Mouse (Mus musculus): ENCODE measurements around the gene Abhd6.

Gene Abhd6

DNA sequence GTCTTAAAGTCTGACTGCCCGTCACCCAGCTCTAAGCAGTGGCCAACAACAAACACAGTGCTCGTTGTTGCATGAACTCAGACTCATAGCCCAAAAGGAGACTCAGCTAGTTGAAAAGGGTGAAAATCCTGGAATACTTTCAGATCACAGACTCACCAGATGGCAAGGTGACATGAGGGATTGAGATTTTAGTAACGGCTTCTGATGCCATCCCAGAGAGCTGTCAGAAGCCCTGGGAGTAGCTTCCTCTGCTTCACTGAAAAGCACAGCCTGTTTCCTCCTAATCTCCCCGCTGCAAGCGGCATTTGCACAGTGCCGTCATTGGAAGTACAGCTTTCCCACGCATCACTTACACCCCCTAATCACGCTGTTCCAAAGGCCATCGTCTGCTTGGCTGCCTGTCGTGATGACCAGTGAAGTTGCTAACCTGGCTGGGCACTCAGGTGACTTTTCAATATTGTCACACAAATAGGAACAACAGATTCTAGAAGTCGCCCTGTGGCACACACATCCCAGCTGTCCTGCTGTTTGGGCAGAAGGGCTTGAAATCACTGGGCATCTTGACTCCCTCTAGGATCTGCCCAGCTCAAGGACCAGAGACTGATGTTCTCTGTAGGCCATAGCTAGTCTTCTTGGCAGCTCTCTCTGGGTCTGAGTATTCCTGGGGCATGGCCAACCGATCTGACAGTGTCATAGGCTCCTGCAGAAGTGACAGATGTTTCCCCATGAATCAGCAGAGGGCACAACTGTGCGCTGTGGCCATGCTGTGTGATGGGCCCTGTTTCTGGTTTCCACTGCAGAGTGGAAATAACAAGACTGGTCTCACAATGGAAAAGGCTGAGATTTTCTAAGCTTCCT is 29.6 kb downstream of the Abhd6 start:
- no peak for DNase-seq

- DNase-seq: no peak
Observed at GRCm38 (mm10) chr14:8034561-8034960, 31.9 kb downstream of the Abhd6 start.

GRCm38 (mm10) chr14:8035951-8036350 is 33.2 kb downstream of the Abhd6 start:
- no peak for DNase-seq

DNA sequence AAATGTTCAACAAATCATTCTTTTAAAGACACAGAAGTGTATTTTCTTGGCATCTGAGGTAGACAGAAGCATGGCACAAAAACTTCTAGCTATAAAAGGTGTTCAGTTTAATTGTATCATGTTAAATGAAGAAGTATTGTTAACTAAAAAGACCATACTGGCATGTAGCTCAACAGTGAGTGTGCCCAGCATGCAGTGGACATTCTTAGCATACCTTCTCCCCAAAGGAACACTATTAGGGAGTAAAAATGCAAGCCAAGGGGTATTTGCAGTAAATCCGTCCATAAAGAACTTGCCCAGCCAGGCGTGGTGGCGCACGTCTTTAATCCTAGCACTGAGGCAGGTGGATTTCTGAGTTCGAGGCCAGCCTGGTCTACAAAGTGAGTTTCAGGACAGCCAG is 33.7 kb downstream of the Abhd6 start:
- DNase-seq: no peak

DNA sequence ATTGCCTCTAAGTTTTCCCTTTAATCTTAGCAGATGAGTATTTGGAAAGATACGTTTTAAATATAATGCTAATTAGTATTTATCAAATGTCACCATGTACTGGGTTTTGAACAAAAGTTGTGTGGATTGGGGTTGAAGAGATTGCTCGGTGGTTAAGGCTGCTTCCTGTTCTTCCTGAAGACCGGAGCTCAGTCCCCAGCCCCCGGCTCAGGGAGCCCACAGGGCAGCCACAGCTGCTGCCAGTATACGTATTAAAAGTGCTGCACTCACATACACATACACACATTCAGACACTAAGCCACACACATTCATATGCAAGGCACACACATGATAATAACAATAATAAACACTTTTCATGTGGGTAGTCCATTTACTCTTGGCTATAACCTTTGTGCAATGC is 35.4 kb downstream of the Abhd6 start:
- DNase-seq: no peak

DNA sequence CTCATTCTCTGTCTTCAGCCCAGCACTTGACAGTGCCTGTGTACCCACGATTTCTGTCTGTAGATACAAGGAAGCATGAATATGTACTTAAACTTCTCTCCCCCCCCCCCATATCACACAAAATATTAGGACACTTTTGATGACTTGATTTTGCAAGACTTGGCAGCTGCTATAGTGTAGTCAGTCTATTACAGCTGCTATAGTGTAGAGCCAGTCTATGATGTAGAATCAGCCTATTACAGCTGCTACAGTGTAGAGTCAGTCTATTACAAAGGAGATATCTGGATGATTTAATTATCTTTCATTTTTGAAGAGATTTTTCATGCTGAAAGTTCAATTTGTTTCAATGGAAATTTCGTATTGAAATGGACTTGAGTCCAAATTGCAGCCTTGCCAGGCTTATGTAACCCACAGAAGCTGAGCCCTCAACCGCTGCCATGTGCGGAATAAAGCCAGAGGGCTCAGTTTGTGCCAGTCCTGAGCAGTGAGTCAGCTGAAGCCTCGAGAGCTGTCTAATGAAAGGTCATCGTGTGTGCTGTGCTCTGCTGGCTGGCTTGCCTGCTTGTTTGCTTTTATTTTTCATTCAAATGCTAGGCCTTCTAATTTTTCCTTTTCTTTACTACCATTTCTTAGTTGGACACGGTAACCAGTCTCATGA is 36.2 kb downstream of the Abhd6 start:
- DNase-seq: no peak

DNA sequence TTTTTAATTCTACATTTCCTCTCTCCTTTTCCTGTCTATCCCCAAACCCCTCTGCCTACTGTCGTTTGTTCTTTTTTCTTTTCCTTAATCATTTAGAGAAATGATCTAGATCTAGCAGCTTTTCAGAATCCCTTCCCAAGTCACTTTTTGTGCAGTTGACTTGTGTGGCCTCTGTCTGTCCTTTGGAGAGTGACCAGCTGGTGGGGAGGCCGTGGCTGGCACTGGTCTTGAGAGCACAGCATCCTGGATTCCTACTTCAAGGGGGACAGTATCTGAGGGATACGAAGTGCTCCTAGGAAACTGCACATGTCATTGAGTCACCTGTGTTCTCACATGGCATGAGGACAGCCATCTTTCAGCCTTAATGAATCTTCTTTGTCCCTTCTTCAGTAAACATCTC is 37.5 kb downstream of the Abhd6 start:
- DNase-seq: no peak

DNA sequence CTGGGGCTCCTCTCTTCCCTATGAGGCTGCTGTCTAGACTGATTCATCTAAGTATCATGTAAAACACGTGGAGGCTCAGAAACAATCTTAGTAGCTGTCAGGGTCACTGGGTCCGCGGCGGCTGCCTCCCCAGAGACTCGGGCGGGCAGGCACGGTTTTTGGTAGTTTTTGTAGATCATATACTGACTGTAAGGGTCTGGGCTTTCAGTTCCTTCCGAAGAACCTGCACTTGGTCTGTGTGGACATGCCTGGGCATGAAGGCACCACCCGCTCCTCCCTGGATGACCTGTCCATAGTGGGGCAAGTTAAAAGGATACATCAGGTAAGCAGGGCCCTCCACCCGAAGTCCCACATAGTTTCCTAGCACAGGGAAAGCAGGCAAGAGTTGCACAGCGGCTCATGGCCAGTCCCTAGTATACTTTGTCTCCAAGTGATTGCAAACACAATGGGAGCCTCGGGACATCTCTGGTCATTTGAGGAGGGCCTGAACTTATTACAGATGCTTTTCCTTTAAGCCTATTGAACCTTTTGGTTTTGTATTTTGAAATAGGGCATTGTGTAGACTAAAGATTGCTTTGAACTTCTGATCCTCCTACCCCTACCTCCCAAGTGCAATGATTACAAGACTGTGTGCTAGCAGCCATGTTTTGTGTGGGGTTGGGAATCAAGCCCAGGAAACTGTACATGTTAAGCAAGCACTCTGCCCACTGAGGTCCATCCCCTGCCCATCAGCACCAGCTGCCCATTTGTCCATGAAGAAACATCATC is 38.4 kb downstream of the Abhd6 start:
- DNase-seq: no peak

DNA sequence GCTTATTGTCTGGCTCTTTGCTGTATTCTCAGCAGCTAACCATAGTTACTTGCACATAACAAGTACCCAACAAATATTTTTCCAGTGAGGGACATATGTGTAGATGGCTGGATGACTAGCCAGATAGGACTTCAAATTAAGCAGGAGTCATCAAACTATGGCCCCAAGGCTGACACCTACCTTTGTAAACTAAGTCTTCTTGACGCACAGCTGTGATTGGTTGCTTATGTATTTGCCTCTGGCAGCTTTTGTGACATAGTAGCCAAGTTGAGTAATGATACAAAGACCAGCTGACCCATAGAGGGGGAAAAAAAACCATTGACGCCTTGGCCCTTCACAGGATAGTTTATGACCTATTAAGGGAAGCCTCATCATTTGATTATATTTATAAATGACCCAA is 39.4 kb downstream of the Abhd6 start:
- no peak for DNase-seq

DNA sequence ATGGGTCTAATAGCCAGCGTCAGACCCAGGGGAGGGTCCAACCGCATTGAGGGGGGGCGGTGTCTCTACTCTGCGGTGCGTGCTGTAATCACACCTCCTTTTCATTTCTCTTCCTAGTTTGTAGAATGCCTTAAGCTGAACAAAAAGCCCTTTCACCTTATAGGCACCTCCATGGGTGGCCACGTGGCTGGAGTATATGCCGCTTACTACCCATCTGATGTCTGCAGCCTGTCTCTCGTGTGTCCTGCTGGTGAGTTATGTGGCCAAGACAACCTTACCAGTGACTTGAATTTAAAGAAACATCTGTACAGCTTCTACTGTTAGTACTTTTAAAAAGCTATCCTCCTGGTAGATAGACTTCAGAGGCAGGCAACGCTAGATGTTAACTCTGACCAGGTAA is 39.9 kb downstream of the Abhd6 start:
- no peak for DNase-seq

DNA sequence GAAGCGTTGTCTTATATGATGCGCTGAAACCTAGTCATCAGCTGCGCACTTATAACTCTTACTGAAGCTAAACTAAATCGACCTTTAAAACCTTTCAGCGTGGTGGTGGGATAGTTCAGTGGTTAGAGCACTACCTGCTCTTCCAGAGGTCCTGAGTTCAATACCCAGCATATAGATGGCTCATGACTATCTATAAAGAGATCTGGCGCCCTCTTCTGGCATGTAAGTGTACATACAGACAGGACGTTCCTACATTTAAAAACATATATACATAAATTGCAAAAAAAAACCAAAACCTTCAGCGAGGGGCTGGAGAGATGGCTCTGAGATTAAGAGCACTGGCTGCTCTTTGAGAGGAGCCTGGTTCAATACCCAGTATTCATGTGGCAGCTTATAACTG is 41.6 kb downstream of the Abhd6 start:
- DNase-seq: peak in 1 of 2 experiments; percentile 27

DNA sequence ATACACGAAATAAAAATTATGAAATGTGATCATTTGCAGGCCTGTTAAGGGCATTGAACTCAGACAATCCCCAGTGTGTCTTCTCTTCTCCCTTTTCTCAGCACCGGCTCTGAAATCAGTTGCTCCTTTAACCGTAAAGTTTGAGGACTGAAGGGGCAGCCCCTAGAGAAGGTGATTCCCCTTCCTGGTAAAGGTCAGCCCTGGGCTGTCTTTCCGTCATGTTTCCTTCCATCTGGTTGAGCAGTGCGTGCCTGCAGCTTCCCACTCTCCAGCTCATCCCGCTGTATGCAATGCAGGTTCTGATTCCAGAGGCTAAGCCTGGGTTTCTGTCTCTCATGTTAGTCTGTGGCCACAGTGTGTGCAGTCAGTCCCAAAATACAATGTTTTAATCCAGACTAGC is 42.1 kb downstream of the Abhd6 start:
- DNase-seq: no peak

GRCm38 (mm10) chr14:8045187-8045846 is 42.6 kb downstream of the Abhd6 start:
- DNase-seq: no peak

DNA sequence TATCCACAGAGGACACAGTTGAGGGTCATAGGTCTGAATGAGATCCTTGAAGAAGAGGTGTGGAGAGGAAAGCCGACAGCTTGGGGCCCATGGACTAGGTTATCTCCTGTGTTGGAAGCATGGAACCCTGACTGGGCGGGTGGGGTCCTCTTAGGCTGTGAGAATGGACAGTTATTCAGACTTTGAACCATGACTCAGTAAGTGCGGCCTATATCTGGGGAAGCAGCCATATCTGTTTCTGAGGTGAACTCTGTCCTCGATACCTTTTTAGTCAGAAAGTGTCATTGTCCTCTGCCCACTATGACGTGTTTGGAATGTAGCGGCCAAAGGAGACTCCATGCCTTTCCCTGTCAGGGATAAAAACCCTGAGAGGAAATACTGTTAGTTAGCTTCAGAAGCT is 44.1 kb downstream of the Abhd6 start:
- no peak for DNase-seq

GRCm38 (mm10) chr14:8049334-8049733 is 46.6 kb downstream of the Abhd6 start:
- DNase-seq: no peak

GRCm38 (mm10) chr14:8051869-8052268 is 49.2 kb downstream of the Abhd6 start:
- DNase-seq: no peak

- no peak for DNase-seq
Observed at GRCm38 (mm10) chr14:8052661-8053060, 50.0 kb downstream of the Abhd6 start.

- DNase-seq: no peak
Observed at GRCm38 (mm10) chr14:8054310-8055102, 51.8 kb downstream of the Abhd6 start.

DNA sequence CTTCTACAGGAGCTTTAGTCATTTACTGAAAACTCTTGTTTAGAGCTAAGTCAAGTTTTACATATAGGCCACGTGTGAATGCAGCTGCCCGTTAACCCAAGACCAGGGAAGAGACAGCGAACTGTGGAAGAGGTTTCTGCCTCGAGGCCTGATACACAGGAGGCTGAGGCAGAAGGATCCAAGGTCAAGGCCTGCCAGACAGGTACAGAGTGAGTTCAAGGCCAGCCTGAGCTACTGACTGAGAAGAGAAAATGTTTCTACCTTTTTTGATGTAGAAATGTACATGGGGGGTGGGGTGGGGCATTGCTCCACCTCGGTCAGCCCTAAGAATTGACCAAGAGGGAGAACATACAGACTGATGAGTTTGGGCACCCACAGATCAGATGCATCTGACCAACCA is 53.4 kb downstream of the Abhd6 start:
- DNase-seq: no peak

GRCm38 (mm10) chr14:8059938-8060337 is 57.2 kb downstream of the Abhd6 start:
- DNase-seq: no peak

DNA sequence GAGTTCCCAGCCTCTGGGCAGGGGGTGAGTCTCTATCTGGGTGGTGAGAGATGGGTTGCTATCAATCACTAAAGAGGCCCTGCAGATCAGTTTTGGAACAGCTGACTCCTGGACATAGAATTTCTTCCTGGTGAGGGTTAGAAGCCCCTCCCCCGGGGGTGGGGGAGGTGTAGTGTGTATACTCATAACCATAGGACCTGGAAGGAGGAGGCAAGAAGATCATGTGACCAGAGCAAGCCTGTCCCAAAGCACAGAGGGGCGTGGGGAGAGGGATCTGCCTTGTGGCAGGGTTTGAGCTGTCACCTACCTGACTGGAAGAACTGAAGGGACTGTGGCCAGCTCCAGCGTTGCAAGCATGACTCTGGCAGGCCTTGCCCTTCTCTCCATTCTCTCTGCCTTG is 59.4 kb downstream of the Abhd6 start:
- peak in 1 of 2 experiments; percentile 14 for DNase-seq

Measured in kidney, postnatal 4 days (tissue).